Mouse (Mus musculus): ENCODE measurements around the gene Tnrc18.

The Tnrc18 gene

DNA sequence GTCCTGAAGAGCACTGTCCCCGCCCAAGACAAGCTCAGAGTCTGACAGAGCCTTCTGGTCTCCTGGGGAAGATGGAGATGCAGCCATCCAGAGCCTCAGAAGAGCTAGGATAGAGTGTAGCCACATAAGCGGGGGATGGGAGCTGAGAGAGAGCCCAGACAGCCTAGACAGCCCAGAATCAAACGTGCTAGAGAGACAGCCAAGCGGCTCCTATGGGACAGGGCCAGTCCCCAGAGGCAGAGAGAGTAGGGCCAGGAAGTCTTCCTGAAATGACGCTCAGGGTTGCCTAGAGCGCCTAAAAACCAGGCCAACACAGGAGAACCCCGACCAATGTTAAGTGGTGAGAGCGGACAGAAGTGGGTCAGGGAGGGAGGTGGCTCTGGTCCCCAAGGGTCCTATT, 39.3 kb downstream of the Tnrc18 start:
- no peak for TF ChIP-seq GATA4 (IDR thresholded peaks at IDR 0.05; ENCODE audit: insufficient replicate concordance, low read length)

DNA sequence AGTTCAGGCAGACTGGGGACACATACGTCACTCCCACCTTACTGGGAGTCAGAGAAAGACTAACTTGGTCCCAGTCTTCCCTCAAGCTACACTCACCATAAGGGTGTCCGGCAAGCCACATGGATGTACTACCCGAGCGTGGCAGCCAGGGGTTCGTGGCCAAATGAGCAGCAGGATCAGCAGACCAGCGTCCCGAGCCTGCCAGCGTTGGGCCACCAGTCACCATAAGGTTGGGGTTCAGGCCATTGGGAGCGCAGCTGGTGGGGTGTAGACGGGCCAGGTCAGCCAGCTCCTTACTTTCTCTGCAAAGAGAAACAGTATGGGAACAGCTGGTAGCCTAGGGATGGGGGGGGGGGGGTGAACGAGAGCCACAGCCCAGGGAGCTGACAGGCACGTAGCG, 41.4 kb downstream of the Tnrc18 start:
- no peak for TF ChIP-seq GATA4 (IDR thresholded peaks at IDR 0.05; ENCODE audit: insufficient replicate concordance, low read length)

DNA sequence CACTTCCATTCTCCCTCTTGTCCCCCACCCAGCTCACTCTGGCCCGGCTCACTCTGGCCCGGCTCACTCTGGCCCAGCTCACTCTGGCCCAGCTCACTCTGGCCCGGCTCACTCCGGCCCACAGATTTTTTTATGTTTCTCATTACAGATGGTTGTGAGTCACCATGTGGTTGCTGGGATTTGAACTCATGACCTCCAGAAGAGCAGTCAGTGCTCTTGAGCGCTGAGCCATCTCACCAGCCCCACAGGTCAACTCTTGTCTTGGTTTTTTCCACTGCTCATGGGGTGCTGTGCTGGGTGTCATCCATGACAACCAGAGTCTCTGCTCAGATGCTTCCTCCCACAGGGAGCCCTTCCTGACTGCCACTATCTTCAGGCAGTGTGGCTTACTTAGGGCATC, 42.7 kb downstream of the Tnrc18 start:
- no peak for TF ChIP-seq GATA4 (IDR thresholded peaks at IDR 0.05; ENCODE audit: insufficient replicate concordance, low read length)

DNA sequence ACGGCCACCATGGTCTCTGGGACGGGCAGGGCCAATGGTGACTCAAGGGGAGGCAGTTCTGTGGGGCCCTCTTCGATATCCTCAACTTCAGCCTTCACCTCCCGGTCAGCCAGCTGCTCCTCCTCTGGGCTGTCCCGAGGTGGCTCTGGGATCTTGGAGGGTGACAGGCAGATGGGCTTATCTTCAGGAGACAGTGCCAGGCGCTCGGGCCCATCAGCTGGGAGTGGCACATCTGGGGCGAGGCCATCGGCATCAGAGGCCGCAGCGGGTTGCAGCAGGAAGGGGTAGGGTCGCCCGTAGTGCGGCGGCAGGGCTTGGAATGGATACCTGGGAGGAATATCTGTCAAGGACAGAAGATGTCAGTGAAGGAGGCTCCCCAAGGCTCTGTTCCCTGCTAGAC, 45.5 kb downstream of the Tnrc18 start:
- TF ChIP-seq GATA4 (IDR thresholded peaks at IDR 0.05; ENCODE audit: insufficient replicate concordance, low read length): no peak

DNA sequence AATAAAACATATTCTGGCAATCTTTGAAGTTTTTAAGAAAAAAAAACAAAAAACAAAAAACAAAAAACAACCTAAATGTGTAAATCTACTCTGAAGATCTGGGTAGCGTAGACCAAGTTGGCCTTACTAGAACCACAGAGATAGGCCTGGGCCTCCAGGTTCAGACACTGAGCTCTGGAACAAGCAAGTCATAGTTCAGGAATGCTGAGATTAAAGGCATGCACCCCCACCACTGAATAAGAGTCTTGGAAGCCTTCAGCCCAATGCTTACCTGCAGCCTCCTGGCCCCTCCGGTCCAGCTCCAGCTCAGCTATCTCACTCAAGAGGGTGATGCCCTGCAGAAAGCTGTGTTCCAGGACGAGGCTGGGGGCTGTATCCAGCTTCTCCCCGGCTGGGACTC, 46.4 kb downstream of the Tnrc18 start:
- TF ChIP-seq GATA4 (IDR thresholded peaks at IDR 0.05; ENCODE audit: insufficient replicate concordance, low read length): no peak

DNA sequence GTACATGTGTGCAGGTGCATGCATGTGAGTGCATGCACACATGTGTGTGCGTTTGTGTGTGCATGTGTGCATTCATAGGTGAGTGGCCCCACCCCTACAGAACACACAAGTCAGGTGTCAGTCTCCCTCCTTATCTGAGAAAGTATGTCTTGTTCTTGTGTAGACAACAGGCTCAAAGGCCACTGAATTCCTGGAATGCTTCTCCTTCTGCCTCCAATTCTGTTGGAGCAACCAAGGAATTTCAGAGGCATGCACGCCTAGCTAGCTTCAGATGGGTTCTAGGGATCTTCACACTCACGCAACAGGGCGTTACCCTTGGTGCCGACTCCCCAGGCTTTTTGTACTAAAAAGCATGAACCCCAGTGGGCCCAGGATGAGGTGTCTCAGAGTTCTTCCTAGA, 47.8 kb downstream of the Tnrc18 start:
- no peak for TF ChIP-seq GATA4 (IDR thresholded peaks at IDR 0.05; ENCODE audit: insufficient replicate concordance, low read length)

DNA sequence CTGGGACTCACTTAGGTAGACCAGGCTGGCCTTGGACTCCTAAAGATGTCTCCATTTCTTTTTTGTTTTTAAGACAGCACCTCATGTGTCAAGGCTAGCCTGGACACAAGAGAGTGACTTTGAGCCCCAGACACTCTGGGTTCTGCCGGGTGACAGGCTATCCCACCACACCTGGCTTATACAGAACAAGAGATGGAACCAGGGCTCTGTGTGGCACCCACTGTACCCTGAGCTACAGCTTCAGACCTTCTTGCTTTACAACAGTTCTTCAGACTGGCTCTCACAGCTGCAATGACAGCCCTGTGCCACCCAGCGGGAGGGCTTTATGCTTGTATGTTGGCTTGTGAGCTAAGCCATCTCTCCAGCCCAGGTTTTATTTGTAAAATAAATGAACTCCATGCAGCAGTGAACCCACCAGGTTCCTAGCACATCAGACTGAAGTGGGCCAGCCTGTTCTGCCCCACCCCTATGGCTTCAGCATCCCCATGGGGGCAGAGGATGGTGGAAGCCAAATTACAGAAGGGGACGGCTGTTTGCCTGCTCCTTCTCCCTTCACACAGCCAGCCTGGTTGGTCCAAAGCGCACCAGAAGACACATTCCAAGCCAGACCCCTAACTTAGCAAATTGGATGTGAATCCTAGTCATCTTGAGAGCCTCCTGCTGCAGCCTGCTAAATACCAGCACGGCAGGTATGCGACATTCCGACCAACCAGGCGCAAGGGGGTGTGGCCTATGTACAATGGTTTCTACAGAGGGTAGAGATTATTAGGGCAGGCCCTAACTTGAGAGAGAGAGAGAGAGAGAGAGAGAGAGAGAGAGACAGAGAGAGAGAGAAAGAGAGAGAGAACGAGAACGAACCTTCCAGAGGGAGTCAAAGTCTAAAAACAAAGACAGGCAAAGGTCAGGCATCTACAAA, 48.9 kb downstream of the Tnrc18 start:
- TF ChIP-seq GATA4 (IDR thresholded peaks at IDR 0.05; ENCODE audit: insufficient replicate concordance, low read length): no peak

DNA sequence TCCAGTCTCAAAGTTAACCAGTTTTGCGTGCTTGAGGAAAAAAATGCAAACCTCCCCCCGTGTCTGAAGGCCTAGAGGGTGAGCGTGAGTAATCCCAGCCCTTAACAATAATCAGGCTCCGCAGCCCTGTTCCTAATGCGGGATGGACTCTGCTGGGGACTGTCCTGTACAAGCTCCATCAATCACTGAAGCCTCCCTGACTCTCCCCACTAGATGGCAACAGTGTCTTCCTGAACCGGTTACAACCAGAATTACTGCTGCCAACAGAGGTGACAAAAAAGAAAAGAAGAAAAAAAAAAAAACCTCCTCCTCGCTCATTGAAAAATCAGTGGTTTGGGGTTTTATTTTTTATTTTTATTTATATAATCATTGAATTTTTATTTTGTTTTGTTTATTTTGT, 49.5 kb downstream of the Tnrc18 start:
- no peak for TF ChIP-seq GATA4 (IDR thresholded peaks at IDR 0.05; ENCODE audit: insufficient replicate concordance, low read length)

DNA sequence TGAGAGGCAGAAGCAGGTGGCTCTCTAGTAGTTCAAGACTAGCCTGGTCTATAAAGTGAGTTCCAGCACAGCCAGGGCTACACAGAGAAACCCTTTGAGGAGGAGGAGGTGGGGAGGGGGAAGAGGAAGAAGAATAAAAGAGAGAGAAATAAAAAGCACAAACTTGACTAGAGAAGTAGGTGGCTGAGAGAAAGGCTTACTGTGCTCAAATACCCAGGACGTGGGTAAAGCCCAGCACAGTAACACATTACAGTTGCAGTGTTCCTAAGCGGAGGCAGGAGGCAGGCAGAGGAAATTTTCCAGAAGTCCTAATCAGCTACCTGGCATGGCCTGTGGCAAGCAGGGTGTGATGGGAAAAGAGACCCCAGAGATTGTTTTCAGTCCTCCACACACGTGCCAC, 50.8 kb downstream of the Tnrc18 start:
- no peak for TF ChIP-seq GATA4 (IDR thresholded peaks at IDR 0.05; ENCODE audit: insufficient replicate concordance, low read length)

DNA sequence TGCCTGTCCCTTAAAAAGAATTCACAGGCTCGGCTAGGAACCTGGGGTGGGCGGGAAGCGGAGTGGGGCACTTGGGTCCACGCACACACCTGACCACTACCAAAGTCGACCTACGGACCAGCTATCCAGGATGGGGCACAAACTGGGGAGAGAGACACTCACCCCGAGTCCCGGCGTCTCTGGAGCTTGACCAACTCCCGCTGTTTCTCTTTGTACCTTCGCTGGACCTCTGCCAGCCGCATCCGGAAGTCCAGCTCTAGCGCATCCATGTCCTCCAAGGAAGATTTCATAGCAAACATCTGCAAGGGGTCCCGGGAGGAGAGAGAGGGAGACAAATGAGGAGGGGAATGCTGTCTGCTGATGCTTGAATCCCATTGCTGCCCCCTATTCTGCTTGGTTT, 52.6 kb downstream of the Tnrc18 start:
- no peak for TF ChIP-seq GATA4 (IDR thresholded peaks at IDR 0.05; ENCODE audit: insufficient replicate concordance, low read length)

DNA sequence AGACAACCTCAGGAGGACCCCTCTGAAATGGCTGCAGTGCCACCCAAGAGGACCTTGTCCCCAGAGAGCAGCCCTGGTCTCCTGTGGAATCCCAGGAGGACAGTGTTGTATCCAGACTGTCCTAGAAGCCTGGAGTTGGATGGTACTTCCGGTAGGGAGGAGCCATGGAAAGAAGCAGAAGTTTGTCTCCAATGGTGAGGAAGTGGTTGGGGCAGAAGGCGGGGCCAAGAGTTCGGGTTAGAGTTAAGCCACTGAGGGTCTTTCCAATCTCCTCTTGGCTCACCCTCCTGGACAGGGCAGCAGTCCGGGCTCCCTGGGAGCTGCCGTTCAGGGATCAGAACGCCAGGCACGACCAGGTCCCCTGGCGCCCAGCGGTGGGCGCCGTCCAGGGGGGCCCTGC, 53.2 kb downstream of the Tnrc18 start:
- TF ChIP-seq GATA4 (IDR thresholded peaks at IDR 0.05; ENCODE audit: insufficient replicate concordance, low read length): no peak

DNA sequence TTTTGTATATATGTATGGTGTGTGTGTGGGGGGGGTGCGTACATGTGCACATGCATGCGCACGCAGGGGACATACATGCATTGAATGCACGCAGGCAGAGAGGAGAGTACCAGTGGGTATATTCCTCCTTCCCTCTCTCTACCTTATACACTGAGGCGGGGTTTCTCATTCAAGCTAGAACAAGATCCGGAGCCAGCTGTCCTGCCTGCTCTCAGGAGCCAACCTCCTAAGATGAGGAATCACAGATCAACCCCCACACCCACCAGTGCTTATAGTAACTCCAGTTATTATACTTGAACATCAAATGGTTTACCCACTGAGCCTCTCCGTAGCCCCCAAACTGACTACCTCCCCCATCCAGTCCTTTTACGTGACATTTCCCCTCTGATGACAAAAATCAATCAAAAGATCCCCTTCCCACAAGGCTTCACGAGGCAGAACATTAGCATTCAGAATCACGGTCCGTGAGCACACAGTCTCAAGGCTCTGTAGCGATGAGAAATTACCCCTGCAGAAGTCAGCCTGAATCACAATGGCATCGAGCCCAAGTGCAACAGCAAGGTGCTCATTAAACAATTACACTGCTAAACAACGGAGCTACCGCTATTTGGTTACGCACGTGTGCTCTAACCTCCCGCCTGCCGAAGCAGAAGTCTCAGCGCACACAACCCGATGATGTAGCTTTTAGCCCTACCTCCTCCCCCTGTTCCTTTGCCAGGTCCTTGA, 55.2 kb downstream of the Tnrc18 start:
- no peak for TF ChIP-seq GATA4 (IDR thresholded peaks at IDR 0.05; ENCODE audit: insufficient replicate concordance, low read length)

DNA sequence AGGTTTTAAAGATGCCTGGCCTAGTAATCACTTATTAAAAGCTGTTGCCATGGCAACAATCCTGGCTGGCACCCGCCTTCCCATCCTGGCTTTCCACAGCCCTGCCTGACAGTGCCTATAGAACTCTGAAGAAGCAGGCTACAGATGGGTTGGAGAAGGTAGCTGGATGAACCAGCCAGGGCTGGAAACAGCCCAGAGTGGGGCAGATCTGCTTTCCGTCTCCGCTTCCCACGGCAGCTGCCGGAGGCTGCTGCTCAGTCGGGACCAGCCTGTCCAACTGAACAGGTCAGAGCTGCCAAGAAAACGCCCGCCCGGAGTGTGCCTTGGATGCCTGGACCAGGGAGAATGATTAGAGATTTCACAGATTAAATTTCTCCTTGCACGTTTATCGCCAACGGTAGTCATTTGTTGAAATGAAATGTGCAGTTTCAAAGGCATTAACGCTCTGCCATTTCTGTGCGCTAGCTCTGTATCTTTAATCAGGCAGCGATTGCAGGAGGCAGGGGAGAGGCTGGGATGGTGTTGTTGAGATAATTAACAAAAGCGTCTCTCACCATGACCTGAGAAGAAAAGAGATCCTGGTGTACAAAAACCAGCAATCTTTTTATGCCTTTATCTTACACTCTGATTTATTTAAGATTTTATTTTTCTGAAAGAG, 56.0 kb downstream of the Tnrc18 start:
- no peak for TF ChIP-seq GATA4 (IDR thresholded peaks at IDR 0.05; ENCODE audit: insufficient replicate concordance, low read length)

DNA sequence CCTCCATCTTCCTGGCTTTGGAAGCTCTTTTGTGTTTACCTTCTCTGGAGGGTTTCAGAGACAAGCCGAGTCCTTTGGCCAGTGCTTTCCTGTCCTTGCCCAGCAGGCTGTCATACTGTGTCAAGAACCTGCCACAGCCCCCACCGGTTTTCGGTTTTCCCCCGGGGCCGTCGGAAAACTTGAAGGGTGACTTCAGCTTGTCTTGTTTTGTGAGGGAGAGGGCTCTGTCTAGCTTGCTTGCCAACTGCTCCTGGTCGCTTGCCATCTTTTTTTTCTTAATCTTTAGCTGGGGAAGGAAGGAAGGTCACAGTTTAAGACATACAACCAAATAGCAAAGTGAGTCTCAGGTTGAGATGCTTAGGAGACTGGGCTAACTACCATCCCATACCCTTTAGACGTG, 57.7 kb downstream of the Tnrc18 start:
- TF ChIP-seq GATA4 (IDR thresholded peaks at IDR 0.05; ENCODE audit: insufficient replicate concordance, low read length): no peak

DNA sequence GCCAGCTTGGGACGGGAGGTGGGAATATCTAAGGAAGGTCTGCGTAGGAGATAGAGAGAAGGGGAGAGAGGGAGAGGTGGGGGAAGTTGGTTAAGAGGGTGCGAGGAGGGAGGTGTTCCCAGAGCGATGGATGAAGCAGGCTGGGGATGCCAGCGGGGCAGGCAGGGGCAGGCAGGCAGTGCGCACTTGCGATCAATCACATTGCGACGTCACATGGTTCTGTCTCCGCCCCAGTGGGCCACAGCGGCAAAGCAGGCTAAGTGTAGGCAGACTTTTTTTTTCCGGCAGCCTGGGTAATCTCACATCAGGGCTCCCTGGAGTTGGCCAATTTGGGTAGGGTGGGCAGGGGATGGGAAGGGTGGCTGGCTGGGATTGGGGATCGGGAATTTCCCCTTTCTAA, 65.2 kb downstream of the Tnrc18 start:
- no peak for TF ChIP-seq GATA4 (IDR thresholded peaks at IDR 0.05; ENCODE audit: insufficient replicate concordance, low read length)

DNA sequence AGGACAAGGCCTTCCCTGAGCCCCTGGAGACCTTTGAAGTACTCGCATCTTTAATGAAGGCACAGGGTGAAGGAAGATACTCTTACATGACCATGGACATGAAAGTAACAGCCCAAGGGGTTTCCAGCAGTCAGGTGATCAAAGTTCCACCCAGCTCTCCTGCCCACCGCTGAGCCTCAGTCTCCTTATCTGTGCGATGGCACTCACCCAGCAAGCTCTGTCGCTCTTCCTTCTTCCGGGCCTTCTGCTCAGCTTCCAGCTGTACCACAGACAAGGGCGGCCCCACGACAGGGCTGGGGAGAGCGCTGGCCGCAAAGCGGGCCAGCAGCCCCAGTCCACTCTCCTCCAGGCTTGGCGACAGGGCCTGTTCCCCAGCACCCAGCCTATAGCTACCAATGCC, 67.3 kb downstream of the Tnrc18 start:
- TF ChIP-seq GATA4 (IDR thresholded peaks at IDR 0.05; ENCODE audit: insufficient replicate concordance, low read length): no peak
